Mouse (Mus musculus): ENCODE measurements at regions not wholly inside any gene's neighbourhood (a gene's known extent, or its start where the extent isn't known, plus 50 kb on each side); places are given as distances from the start of the nearest gene placed in this dataset.

- dilution Hi-C loops (cut with MboI; ENCODE audit: extremely low pct_ligation_motif_present, extremely low pct_unique_long_range_greater_than_20kb, low sequenced_read_pairs) (no loop called here), in situ Hi-C loops (cut with MboI; ENCODE audit: low pct_ligation_motif_present, low pct_unique_long_range_greater_than_20kb, low sequenced_read_pairs) (no loop called here)
- no peaks in the 10 kb centered on the region for H3K36me3 ChIP-seq (replicated peaks in 1 of 2; ENCODE audit: control insufficient read depth in 1 of 2, insufficient read depth in 1 of 2, low read length in 1 of 2)
- H3K4me3 ChIP-seq (replicated peaks in 1 of 3; ENCODE audit: low read depth in 2 of 3, low read length in 2 of 3, poor library complexity in 1 of 3): no peak overlapping the region
- DNase-seq (ENCODE audit: extremely low read depth): no peak
- no peak overlapping the region for H3K9ac ChIP-seq (ENCODE audit: insufficient read depth, low read depth)
- H3K4me2 ChIP-seq (ENCODE audit: insufficient read depth, low read depth, poor library complexity, severe bottlenecking): no peak overlapping the region
- no peaks in the 10 kb centered on the region for H3K9me3 ChIP-seq (replicated peaks; ENCODE audit: low read length)
- no peak for TF ChIP-seq NRF1 (IDR thresholded peaks at IDR 0.05; ENCODE audit: low read depth, low read length)
- TF ChIP-seq POLR2A (IDR thresholded peaks at IDR 0.05; ENCODE audit: low read depth, low read length): no peak
- TF ChIP-seq ZKSCAN1 (IDR thresholded peaks at IDR 0.05; ENCODE audit: borderline replicate concordance, low read depth, low read length): no peak
- TF ChIP-seq JUN (IDR thresholded peaks at IDR 0.05; ENCODE audit: insufficient read depth, low read depth, low read length): no peak
- TF ChIP-seq NELFE (IDR thresholded peaks at IDR 0.05; ENCODE audit: low read depth, low read length): no peak
- TF ChIP-seq MAFK (IDR thresholded peaks at IDR 0.05; ENCODE audit: insufficient replicate concordance, low read length): no peak
- no peak for TF ChIP-seq BHLHE40 (IDR thresholded peaks at IDR 0.05; ENCODE audit: low read depth, low read length)
- no peak for TF ChIP-seq MYC (IDR thresholded peaks at IDR 0.05; ENCODE audit: low read depth, low read length)
- TF ChIP-seq CTCF (conservative IDR thresholded peaks at IDR 0.05 in 1 of 2, IDR thresholded peaks at IDR 0.05 in 1 of 2; ENCODE audit: low read depth in 2 of 2, low read length in 2 of 2): no peak
- no peak for TF ChIP-seq MAZ (IDR thresholded peaks at IDR 0.05; ENCODE audit: low read depth, low read length)
- no peak for TF ChIP-seq USF2 (conservative IDR thresholded peaks at IDR 0.05; ENCODE audit: low read depth, low read length)
- TF ChIP-seq CHD2 (IDR thresholded peaks at IDR 0.05; ENCODE audit: low read length): no peak
- no peak for TF ChIP-seq SMC3 (IDR thresholded peaks at IDR 0.05; ENCODE audit: low read depth, low read length)
- H3K27me3 ChIP-seq (replicated peaks): no peaks in the 10 kb centered on the region
- no peak overlapping the region for H3K27ac ChIP-seq (ENCODE audit: insufficient read depth, low read depth)
- peaks cover 0 to 7% of the 10 kb centered on the region in 2 experiments; a peak in 1 of 4 replicates for H3K4me1 ChIP-seq (ENCODE audit: control insufficient read depth in 1 of 2, insufficient read depth in 2 of 2)
- H3K79me2 ChIP-seq (replicated peaks; ENCODE audit: control insufficient read depth, extremely low read depth, insufficient read depth, poor library complexity, severe bottlenecking): no peaks in the 10 kb centered on the region
Measured at GRCm38 (mm10) chr13:11482701-11483100, 624.0 kb downstream of the Ryr2 start.

- Histone ChIP-seq H3K27ac (ENCODE audit: insufficient read depth, low read depth) (no peak overlapping the region), H3K9ac (ENCODE audit: insufficient read depth, low read depth) (no peak overlapping the region), H3K9me3 (replicated peaks; ENCODE audit: low read length) (no peaks in the 10 kb centered on the region), H3K4me3 (replicated peaks in 1 of 3; ENCODE audit: low read depth in 2 of 3, low read length in 2 of 3, poor library complexity in 1 of 3) (no peak overlapping the region), H3K79me2 (replicated peaks; ENCODE audit: control insufficient read depth, extremely low read depth, insufficient read depth, poor library complexity, severe bottlenecking) (no peaks in the 10 kb centered on the region), H3K36me3 (replicated peaks in 1 of 2; ENCODE audit: control insufficient read depth in 1 of 2, insufficient read depth in 1 of 2, low read length in 1 of 2) (no peaks in the 10 kb centered on the region), H3K27me3 (replicated peaks) (no peaks in the 10 kb centered on the region), H3K4me1 (ENCODE audit: control insufficient read depth in 1 of 2, insufficient read depth in 2 of 2) (peaks cover 0 to 9% of the 10 kb centered on the region in 2 experiments; a peak in 2 of 4 replicates), H3K4me2 (ENCODE audit: insufficient read depth, low read depth, poor library complexity, severe bottlenecking) (no peak overlapping the region)
- in situ Hi-C loops (cut with MboI; ENCODE audit: low pct_ligation_motif_present, low pct_unique_long_range_greater_than_20kb, low sequenced_read_pairs) (no loop called here), dilution Hi-C loops (cut with MboI; ENCODE audit: extremely low pct_ligation_motif_present, extremely low pct_unique_long_range_greater_than_20kb, low sequenced_read_pairs) (no loop called here)
- TF ChIP-seq TCF12 (IDR thresholded peaks at IDR 0.05; ENCODE audit: low read depth, low read length) (no peak), MAZ (IDR thresholded peaks at IDR 0.05; ENCODE audit: low read depth, low read length) (no peak), EP300 (IDR thresholded peaks at IDR 0.05; ENCODE audit: low read length) (no peak), CHD1 (IDR thresholded peaks at IDR 0.05; ENCODE audit: low read depth, low read length) (no peak), MEF2A (IDR thresholded peaks at IDR 0.05; ENCODE audit: borderline replicate concordance, low read depth, low read length) (no peak), RAD21 (IDR thresholded peaks at IDR 0.05; ENCODE audit: low read depth, low read length) (no peak)
- DNase-seq (ENCODE audit: extremely low read depth): no peak
Measured at GRCm38 (mm10) chr13:11460251-11460650, 646.5 kb downstream of the Ryr2 start.
